Mouse (Mus musculus): Measurements from ENCODE around the gene B3galnt1.

GRCm38 (mm10) chr3:69535941-69536647, 62.7 kb downstream of the B3galnt1 start:
- TF ChIP-seq TAL1 (IDR thresholded peaks at IDR 0.05; ENCODE audit: low read length) (no peak), GATA1 (IDR thresholded peaks at IDR 0.05; ENCODE audit: low read length) (no peak)
